Mouse (Mus musculus): ENCODE measurements around the gene Kcnk15. TPM values are rescaled to one million over a fixed set of nuclear protein-coding genes. Genes with fewer than 3 reads are reported as not detected.

Kcnk15 gene
- not detected for polyA plus RNA-seq (2017; shearing (Covaris generic))

DNA sequence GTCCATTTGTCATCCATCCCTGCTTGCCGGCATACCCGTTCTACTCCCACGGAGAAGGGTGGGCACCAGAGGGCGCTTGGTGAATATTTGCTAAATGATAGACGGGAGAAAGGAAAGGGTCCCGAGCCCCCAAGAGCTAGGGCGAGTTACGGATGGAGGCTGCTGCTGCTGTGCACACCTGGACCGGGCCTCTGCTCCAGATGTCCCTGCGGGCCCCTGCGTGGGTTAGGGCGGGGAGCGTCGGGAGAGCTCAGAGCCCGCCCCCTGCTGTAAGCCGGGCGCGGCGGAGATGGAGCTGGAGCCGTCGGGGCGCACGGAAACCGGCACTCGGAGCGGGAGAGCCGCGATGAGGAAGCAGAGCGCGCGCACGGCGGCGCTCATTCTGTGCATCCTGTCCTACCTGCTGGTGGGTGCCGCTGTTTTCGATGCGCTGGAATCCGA, at the start of gene Kcnk15:
Kcnk15 (plus strand) TSS at position 191 of the 441 bp plus-strand sequence.

DNA sequence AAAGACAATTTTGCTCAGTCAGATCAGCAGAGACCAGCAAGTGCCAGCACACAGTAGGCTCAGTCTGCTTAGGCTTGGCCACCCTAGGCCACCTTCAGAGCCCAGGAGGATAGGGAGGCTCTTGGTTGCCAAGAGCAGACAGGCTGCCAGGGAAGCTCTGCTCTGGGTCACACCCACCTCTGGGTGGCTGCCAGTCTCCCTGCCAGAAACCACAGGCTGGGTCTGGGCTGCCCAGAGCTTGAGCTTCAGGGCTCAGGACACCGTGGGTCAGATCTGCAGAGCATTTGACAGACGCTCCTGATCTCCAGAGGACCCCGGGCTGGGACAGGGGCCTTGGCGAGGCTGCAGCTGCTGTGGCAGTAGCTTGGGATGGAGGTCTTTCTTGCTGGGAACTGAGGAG, 32.8 kb upstream of the Kcnk15 start, which contains the start of gene Ccn5:
Ccn5 (plus strand) TSS at position 255 of the 400 bp plus-strand sequence.

Other genes with a start within 250 kb of the Kcnk15 start
- gene Serinc3, start 208.5 kb upstream of the Kcnk15 start, polyA plus RNA-seq (2017; shearing (Covaris generic)) = 541 TPM
- 2.9 TPM for gene Pkig, start 195.3 kb upstream of the Kcnk15 start, polyA plus RNA-seq (2017; shearing (Covaris generic))
- 2.4 TPM for gene Ada, start 103.4 kb upstream of the Kcnk15 start, polyA plus RNA-seq (2017; shearing (Covaris generic))
- gene Ccn5, start 32.8 kb upstream of the Kcnk15 start, polyA plus RNA-seq (2017; shearing (Covaris generic)) = 0.22 TPM
- gene Rims4, start 65.0 kb downstream of the Kcnk15 start, polyA plus RNA-seq (2017; shearing (Covaris generic)) = not detected
- 125 TPM for gene Ywhab, start 141.3 kb downstream of the Kcnk15 start, polyA plus RNA-seq (2017; shearing (Covaris generic))
- 0.73 TPM for gene Pabpc1l, start 171.8 kb downstream of the Kcnk15 start, polyA plus RNA-seq (2017; shearing (Covaris generic))
- gene Stk4, start 216.7 kb downstream of the Kcnk15 start, polyA plus RNA-seq (2017; shearing (Covaris generic)) = 268 TPM
- gene Tomm34, start 217.5 kb downstream of the Kcnk15 start, polyA plus RNA-seq (2017; shearing (Covaris generic)) = 119 TPM

Measured in effector memory CD4-positive, alpha-beta T cell, adult 7 months (primary cell).